Mouse (Mus musculus) sigmoid colon, adult 10 weeks (tissue): ENCODE measurements around the gene 4930442H23Rik. TPM values are rescaled to one million over a fixed set of nuclear protein-coding genes. Genes with fewer than 3 reads are reported as not detected.

Source experiments
- polyA plus RNA-seq: library from polyadenylated mRNA; stranded (reverse); fragments of 350-450 nt; fragmentation: Illumina TruSeq; extraction: RNeasy Lipid Tissue Mini Kit (QIAGEN cat#74804); gene quantifications from one replicate; pipeline ENCODE4 v1.2.3, GENCODE M21; 2014; ENCODE audit warnings: low read depth, low replicate concordance

Gene 4930442H23Rik
- polyA plus RNA-seq = not detected

DNA sequence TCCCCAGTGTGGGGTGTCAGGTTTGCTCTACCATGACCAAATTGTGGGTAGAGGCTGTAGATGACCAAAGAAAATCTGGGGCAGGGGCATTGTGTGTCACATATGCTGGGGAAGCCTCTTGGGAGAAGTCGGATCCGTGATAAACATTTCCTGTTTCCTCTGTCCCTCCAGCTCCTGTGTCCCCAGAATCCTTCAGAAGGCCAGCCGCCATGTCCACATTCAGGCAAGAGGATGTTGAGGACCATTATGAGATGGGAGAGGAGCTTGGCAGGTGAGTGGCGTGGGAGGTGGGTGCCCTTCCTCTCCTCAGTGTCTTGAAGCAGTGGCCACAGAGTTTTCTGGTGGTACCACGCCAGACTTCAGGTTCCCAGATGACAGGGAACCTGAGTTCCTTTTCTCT is at the start of gene 4930442H23Rik:
Gene 4930442H23Rik, minus strand, starts transcription at position 45 of the 400 bp plus-strand sequence.

DNA sequence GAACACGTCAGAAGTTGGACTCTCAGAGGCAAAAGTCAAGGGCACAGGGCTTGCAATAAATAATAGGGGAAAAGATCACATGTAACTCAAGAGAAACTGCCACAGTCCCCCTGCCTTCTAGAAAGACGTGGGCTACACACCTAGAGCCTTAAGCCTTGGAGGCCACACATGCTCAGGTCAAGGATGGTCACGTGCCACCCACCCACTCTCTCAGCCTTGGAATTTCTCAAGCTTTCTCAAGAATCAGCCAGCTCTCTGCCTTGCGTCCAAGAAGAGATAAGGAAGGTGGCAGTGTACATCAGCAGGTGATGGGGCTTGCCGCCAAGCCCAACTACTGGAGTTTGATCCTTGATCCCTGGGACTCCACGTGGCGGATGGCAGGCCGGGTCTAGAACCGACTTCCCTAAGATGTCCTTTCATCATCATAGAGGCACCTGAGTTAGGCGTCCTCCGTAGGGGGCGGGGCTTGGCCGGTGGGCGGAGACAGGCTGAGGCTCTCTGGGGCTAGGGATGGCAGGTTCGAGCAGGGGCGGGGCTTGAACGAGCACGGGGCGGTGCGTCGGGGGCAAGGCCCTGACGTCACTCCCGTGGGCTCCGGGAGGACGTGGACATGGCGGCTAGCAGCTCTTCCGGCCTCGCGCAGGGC is 49.1 kb upstream of the 4930442H23Rik start, which contains the start of gene Zfr2:
Gene Zfr2, plus strand, starts transcription at position 576 of the 646 bp plus-strand sequence.

DNA sequence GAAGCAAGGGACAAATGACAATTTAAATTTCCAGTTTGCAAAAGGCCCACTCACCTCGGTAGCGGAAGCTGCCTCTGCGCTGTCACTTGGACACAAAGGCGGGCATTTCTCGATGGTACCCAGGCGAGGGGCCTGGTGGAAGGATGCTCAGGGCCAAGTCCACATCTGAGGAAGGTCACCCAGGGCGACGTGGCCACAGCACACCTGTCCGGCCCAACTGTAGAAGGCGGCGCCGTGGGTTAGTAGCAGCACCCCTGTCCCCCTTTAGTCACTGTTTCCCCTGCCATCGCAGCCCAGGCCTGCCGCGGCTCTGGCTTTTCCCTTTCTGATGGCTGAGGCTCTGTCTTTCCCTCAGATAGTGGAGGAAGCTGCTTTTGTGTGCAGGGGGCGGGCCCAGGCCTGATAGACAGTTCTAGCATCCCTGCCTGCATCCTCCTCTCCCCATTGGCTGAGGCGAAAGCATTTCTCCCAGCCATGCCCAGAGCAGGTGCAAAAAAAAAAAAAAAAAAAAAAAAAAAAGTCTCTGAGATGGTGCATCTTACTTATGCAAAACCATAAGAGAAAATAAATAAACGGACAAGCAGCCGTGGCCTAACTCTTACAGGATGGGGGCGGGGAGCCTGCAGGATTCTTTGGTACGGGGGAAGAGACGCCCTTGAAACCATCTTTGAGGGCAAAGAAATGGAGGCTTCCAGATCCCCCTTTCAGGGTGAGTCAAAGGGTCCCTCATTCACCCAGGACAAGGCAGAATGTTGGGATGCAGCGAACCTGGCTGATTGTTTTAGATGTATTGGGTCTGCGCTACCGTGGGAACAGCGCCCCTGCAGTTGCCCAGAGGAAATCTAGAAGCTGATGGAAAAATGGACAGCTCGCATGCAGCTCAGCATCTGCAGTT is 47.0 kb upstream of the 4930442H23Rik start, which contains the start of gene Atcay:
Gene Atcay, minus strand, starts transcription at position 396 of the 895 bp plus-strand sequence.

DNA sequence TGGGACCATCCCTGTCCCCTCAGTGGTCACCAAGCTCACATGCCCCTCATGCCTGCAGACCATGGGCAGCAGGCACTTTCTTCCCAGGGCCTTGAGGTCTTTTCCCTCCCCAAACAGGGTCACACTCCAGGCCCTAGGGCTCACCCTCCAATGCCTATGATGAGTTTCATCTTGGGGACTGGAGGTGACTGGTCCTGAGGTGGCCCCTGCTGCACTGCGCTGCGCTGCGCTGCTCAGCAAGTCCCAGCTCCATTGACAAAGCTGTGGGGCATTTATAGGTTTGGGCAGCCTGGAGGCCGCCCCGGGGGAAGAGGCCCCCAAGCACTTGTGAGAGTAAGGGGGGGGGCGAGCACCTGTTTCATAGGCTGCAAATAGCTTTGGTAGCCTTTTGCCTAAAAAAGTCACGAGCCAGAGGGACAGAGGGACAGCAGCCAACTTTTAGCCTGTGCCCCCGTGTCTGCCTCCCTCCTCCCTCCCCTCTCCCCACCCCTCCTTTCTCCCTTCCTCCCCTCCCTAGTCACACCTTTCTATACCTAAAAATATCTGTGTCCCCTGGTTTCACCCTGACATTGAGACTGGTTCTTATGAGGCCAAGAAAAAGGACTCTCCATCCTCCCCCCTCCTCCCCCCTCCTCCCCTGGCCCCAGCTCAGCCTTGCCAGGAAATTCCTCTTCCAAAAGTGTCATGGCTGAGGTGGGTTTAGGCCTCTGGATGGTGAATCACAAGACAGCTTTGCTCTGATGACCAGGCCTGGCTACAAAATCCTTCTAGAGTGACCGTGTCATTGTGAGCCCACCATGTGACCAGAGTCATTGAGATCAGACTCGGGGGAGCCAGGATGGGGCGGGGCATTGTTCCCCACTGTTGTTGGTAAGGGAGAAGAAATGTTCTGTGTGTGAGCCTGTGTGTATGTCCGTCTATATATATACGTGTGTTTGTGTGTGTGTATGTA is 18.4 kb upstream of the 4930442H23Rik start, which contains the start of gene Nmrk2:
Gene Nmrk2, minus strand, starts transcription at position 245 of the 952 bp plus-strand sequence.

DNA sequence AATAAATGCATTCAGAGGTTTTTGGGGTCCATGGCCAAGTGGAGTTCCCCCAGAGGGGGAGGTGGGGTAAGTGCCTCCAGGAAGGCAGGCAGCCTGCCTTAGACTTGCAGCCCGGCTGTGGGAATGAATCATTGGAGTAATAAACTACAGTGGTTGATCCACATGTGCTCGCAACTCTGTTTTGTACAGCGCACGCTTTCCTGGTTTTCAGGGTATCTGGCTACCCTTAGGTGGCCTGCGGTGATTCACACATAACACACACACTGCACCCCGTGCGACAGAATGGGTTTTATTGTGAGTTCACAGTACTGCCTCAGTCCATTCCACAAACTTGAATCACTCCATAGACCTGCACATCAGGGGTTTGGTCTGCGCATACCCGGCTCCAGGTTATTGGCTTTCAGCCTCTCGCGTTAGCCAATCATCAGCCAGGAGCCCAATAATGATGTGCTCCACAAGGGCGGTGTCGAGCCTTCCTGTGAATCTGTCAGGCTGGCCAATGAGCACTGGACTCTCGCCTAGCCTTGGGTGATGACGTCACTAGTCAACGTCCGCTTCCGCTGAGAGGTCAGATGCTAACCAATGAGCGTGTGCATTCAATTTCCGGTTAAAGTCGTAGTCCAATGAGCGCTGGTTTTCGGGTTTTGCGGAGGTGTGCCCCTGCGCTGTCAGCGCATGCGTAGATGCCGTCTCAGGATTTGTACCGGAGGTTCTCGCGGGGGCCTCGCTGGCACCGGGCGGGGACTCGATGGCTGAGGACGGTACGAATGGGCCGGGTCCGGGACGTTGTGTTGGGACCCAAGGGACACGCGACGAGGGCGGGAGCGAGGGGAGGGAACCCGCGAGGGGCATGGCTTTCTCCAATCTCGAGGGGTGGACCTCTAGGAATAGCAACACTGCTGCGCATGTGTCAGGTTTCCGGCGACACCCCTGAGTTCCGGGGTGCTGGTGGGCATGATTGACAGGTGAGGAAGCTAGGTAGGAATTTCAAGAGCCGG is 1.0 kb downstream of the 4930442H23Rik start, which contains the start of gene Dapk3:
Gene Dapk3, plus strand, starts transcription at position 670 of the 998 bp plus-strand sequence.

DNA sequence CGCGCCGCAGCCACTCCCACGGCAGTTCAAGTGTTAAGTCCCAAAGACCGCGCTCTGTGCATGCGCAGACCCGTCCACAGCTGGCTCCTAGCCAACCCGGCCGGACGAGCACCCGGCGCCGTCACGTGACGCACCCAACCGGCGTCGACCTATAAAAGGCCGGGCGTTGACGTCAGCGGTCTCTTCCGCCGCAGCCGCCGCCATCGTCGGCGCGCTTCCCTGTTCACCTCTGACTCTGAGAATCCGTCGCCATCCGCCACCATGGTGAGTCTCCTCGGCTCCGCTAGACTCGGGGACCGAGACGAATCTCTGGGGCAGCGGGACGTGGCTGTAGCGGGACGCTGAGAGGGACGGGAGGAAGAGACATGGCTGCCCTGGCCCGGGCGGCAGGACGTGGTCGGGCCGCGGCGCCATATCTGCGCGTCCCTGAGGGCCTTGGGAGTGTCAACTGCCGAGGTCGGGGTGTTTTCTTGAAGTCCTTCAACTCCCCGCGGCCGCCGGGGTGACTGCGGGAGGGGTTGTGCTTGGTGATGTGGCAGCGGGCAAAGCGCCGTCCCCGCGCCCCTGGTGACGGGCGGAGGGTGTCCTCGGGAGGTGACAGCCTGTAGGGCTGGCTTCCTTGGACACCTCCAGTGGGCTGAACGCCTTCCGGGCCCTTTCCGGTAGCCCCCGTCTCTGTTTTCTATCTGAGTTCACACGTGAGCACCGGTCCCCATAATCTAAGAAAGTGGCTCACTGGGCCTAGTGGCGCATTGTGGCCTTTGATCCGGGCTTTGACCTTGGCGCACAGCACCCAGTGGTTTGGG is 7.0 kb downstream of the 4930442H23Rik start, which contains the start of gene Eef2:
Gene Eef2, plus strand, starts transcription at position 166 of the 806 bp plus-strand sequence.

DNA sequence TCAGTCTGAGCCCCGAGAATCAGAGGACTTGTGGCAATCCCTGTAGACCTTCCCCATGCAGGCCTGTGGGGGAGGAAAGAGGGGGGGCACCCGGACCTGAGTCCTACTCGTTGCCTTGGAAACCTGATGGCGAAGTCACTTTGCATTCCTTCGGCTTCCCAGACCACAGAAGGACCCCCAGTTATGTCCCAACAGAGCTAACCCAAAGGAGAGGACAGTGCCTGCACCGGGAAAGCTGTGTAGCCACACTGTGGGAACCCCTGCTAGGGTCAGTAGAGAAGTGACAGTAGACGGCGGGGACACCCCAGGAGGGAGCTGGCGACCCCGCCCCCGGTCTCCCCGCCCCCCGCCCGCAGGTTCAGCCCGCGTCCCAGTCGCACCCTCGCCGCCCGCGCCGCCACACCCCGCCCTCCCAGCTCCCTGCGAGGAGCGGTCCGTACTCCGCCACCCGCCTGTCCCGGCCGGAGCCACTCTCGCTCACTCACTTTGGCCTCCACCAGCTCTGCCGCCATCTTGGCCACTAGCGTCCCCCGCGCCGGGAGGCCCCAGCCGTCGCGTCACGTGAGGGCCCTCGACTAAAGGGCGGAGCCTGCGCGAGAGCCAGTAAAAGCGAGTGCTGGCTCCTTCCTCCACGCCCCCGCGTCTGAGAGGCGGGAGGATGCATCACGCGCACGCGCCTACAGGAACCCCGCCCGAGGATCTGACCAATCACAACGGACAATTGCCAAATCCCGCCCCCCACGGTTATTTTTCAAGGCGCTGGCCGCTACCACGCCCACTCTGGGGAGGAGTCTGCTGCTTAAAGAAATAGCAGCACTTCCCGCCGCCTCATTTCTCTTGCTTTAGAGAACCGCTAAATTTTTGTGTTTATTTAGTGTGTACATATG is 16.2 kb downstream of the 4930442H23Rik start, which contains the start of gene Pias4:
Gene Pias4, minus strand, starts transcription at position 724 of the 887 bp plus-strand sequence.

DNA sequence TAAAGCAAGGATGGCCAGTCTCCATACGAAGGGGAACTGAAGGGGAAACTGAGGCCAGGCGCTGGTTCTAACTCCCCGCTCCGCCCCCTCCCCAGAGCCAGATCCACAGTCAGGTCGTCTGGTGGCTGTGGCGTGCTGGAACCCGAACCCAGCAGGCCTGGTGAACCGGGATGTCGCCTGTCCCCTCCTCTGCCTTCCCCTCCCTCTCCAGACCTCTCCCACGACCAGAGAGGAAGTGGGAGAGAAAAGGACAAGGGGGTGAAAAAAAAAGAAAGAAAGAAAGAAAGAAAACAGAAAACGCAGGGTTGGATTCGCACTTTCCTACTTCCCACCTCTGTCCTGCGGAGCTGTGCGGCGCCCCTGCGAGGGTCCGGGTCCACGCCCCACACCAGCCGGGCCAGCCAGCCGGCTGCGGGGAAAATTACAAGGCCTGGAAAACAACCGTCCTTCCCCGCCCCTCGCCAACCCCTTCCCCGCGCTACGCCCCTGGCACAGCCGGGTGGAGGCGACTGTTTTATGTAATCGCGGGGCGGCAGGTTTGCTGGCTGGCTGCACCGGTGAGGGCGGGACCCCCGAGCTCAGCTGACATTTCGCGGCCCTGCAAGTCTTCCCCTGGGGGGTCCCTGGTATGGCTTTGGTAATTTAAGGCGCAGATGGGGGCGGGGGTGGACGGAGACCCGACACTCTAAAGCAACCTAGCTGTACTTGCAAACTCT is 48.5 kb downstream of the 4930442H23Rik start, which contains the start of gene Zbtb7a:
Gene Zbtb7a, plus strand, starts transcription at position 255 of the 716 bp plus-strand sequence.

Other genes starting within 250 kb of the 4930442H23Rik start
- 0.76 TPM for gene Gng7, start 168.9 kb downstream of the 4930442H23Rik start, polyA plus RNA-seq
- not detected for gene Diras1, start 158.2 kb downstream of the 4930442H23Rik start, polyA plus RNA-seq
- 0.41 TPM for gene Slc39a3, start 146.4 kb downstream of the 4930442H23Rik start, polyA plus RNA-seq
- 1.3 TPM for gene Sgta, start 123.7 kb downstream of the 4930442H23Rik start, polyA plus RNA-seq
- gene Thop1, start 113.8 kb downstream of the 4930442H23Rik start, polyA plus RNA-seq = not detected
- 0.79 TPM for gene Creb3l3, start 85.0 kb downstream of the 4930442H23Rik start, polyA plus RNA-seq
- gene Map2k2, start 77.9 kb downstream of the 4930442H23Rik start, polyA plus RNA-seq = 3.0 TPM
- gene Zbtb7a, start 48.6 kb downstream of the 4930442H23Rik start, polyA plus RNA-seq = 48.6 TPM
- not detected for gene Pias4, start 15.9 kb downstream of the 4930442H23Rik start, polyA plus RNA-seq
- gene Eef2, start 7.2 kb downstream of the 4930442H23Rik start, polyA plus RNA-seq = 12.4 TPM
- gene Dapk3, start 844 bp downstream of the 4930442H23Rik start, polyA plus RNA-seq = not detected
- not detected for gene Nmrk2, start 18.2 kb upstream of the 4930442H23Rik start, polyA plus RNA-seq
- gene Atcay, start 47.0 kb upstream of the 4930442H23Rik start, polyA plus RNA-seq = 0.19 TPM
- gene Zfr2, start 49.3 kb upstream of the 4930442H23Rik start, polyA plus RNA-seq = 0.63 TPM
- gene Matk, start 69.1 kb upstream of the 4930442H23Rik start, polyA plus RNA-seq = not detected
- gene Mrpl54, start 83.1 kb upstream of the 4930442H23Rik start, polyA plus RNA-seq = 1.2 TPM
- not detected for gene Apba3, start 83.1 kb upstream of the 4930442H23Rik start, polyA plus RNA-seq
- 7.8 TPM for gene Tjp3, start 107.7 kb upstream of the 4930442H23Rik start, polyA plus RNA-seq
- 2.6 TPM for gene Pip5k1c, start 109.1 kb upstream of the 4930442H23Rik start, polyA plus RNA-seq
- 0.16 TPM for gene Cactin, start 137.3 kb upstream of the 4930442H23Rik start, polyA plus RNA-seq
- not detected for gene Tbxa2r, start 144.9 kb upstream of the 4930442H23Rik start, polyA plus RNA-seq
- gene Gipc3, start 159.4 kb upstream of the 4930442H23Rik start, polyA plus RNA-seq = not detected
- gene Hmg20b, start 166.6 kb upstream of the 4930442H23Rik start, polyA plus RNA-seq = 11.0 TPM
- 0.13 TPM for gene Mfsd12, start 173.6 kb upstream of the 4930442H23Rik start, polyA plus RNA-seq
- not detected for gene 4930404N11Rik, start 182.0 kb upstream of the 4930442H23Rik start, polyA plus RNA-seq
- 0.19 TPM for gene Fzr1, start 194.7 kb upstream of the 4930442H23Rik start, polyA plus RNA-seq
- not detected for gene Dohh, start 200.6 kb upstream of the 4930442H23Rik start, polyA plus RNA-seq
- 0.32 TPM for gene Gm48551, start 200.6 kb upstream of the 4930442H23Rik start, polyA plus RNA-seq
- gene Gm48552, start 205.2 kb upstream of the 4930442H23Rik start, polyA plus RNA-seq = not detected
- gene Smim24, start 209.2 kb upstream of the 4930442H23Rik start, polyA plus RNA-seq = 21.2 TPM